ENCODE assay signal across 25 mouse cellular contexts in genomic region chr6:37597088-37597487, GRCm38 (mm10).
A peak's percentile ranks its signal among the peaks of the same experiment; 100 is the strongest.
DNase-seq lines count a peak whose midpoint lies in the region; ATAC-seq and TF ChIP-seq lines count a peak whose summit lies in the region.
"Had no signal": no experiment of that assay in that cellular context is flagged by ENCODE, and none has a peak within 500 bp of the region (broad histone marks: within the 10 kb centered on the region; RNA-seq: fewer than 3 reads in every experiment).

No protein-coding gene starts in this region.

- TF ChIP-seq POLR2A in kidney, adult 2 months (IDR thresholded peaks at IDR 0.05; ENCODE audit: low read depth, low read length), result no peak
- no peak for TF ChIP-seq POLR2A in myocyte (IDR thresholded peaks at IDR 0.05; ENCODE audit: insufficient read length, low read depth)

- H3K36me3 ChIP-seq in kidney, adult 2 months (ENCODE audit: control insufficient read depth, insufficient read depth, low read length), result no peaks in the 10 kb centered on the region
- H3K36me3 ChIP-seq in kidney, embryonic 16.5 days (ENCODE audit: insufficient read depth, low read length), result no peaks in the 10 kb centered on the region
- H3K36me3 ChIP-seq in lung, embryonic 14.5 days (ENCODE audit: insufficient read depth), result no peaks in the 10 kb centered on the region
- no peaks in the 10 kb centered on the region for H3K36me3 ChIP-seq in myocyte (ENCODE audit: control insufficient read depth, insufficient read depth)
- H3K36me3 ChIP-seq in stomach, postnatal 0 days (ENCODE audit: control insufficient read depth, insufficient read depth, low read length), result no peaks in the 10 kb centered on the region
- H3K36me3 ChIP-seq: embryonic facial prominence, embryonic 10.5 days; embryonic facial prominence, embryonic 15.5 days; heart, embryonic 12.5 days; hindbrain, embryonic 13.5 days; midbrain, embryonic 10.5 days; midbrain, embryonic 15.5 days had no signal

- no peaks in the 10 kb centered on the region for H3K27me3 ChIP-seq in kidney, adult 2 months (replicated peaks; ENCODE audit: control insufficient read depth, insufficient read depth, low read length)
- no peaks in the 10 kb centered on the region for H3K27me3 ChIP-seq in kidney, embryonic 16.5 days (ENCODE audit: insufficient read depth, low read length)
- no peaks in the 10 kb centered on the region for H3K27me3 ChIP-seq in lung, embryonic 14.5 days (ENCODE audit: insufficient read depth, low read length)
- no peaks in the 10 kb centered on the region for H3K27me3 ChIP-seq in myocyte (ENCODE audit: control insufficient read depth, insufficient read depth, insufficient read length)
- no peaks in the 10 kb centered on the region for H3K27me3 ChIP-seq in stomach, postnatal 0 days (ENCODE audit: control insufficient read depth, insufficient read depth, low read length)
- H3K27me3 ChIP-seq: embryonic facial prominence, embryonic 15.5 days; heart, embryonic 12.5 days; hindbrain, embryonic 13.5 days; midbrain, embryonic 15.5 days had no signal

- peak overlapping the region; percentile 76; the same call in 1 of the 2 replicates for H3K27ac ChIP-seq in kidney, adult 2 months (ENCODE audit: insufficient read depth, low read depth, low read length)
- H3K27ac ChIP-seq in kidney, embryonic 16.5 days (ENCODE audit: low read length), result no peak overlapping the region
- H3K27ac ChIP-seq in lung, embryonic 14.5 days (ENCODE audit: low read depth), result no peak overlapping the region
- H3K27ac ChIP-seq in stomach, postnatal 0 days (replicated peaks), result no peak overlapping the region
- H3K27ac ChIP-seq: embryonic facial prominence, embryonic 10.5 days; embryonic facial prominence, embryonic 15.5 days; heart, adult 2 months; hindbrain, embryonic 13.5 days; liver, embryonic 14.5 days; midbrain, embryonic 10.5 days; midbrain, embryonic 15.5 days had no signal

- peak; percentile 34 for DNase-seq in kidney, adult 2 months
- peak; percentile 22 for DNase-seq in lung, embryonic 14.5 days
- no peak for DNase-seq in lung, postnatal 14 days
- no peak for DNase-seq in stomach, postnatal 0 days (ENCODE audit: low spot score)
- DNase-seq in layer of hippocampus, postnatal 36 days, result no peak
- DNase-seq: adrenal gland, postnatal 36 days; cerebellum, adult 8-10 months; cerebellum, postnatal 25 days; heart, adult 2 months; heart, postnatal 4 days; kidney, postnatal 10 days; thymus, adult 18-20 months; thymus, postnatal 25 days had no signal

- no peak for ATAC-seq in kidney, embryonic 16.5 days (ENCODE audit: low FRiP score, low TSS enrichment)
- no peak for ATAC-seq in lung, embryonic 14.5 days (ENCODE audit: insufficient read depth)
- ATAC-seq in stomach, postnatal 0 days (ENCODE audit: low FRiP score, low TSS enrichment), result peak; percentile 73
- ATAC-seq in erythroblast, adult 5-6 weeks (replicated peaks; ENCODE audit: low FRiP score, poor library complexity, severe bottlenecking), result no peak
- ATAC-seq: CD4-positive, CD25-positive, alpha-beta regulatory T cell, adult 4 months; forebrain, embryonic 14.5 days; midbrain, embryonic 15.5 days had no signal

- WGBS in kidney, adult 2 months, result 37% methylated on average over 2 of the region's 2 CpGs
- WGBS in kidney, embryonic 16.5 days, result 20% methylated on average over 2 of the region's 2 CpGs
- 34% methylated on average over 2 of the region's 2 CpGs for WGBS in lung, embryonic 14.5 days
- 33% methylated on average over 2 of the region's 2 CpGs for WGBS in stomach, postnatal 0 days

- H3K9ac ChIP-seq in kidney, embryonic 16.5 days (replicated peaks; ENCODE audit: low read length), result no peak overlapping the region
- no peak overlapping the region for H3K9ac ChIP-seq in lung, embryonic 14.5 days
- H3K9ac ChIP-seq in stomach, postnatal 0 days (ENCODE audit: low read length), result no peak overlapping the region
- H3K9ac ChIP-seq: embryonic facial prominence, embryonic 15.5 days; heart, embryonic 12.5 days; hindbrain, embryonic 13.5 days; liver, embryonic 14.5 days; midbrain, embryonic 15.5 days had no signal

- H3K4me1 ChIP-seq in kidney, adult 2 months (ENCODE audit: control insufficient read depth, insufficient read depth, low read length), result peaks cover 8% of the 10 kb centered on the region; the same call in 1 of the 2 replicates
- peaks cover 14% of the 10 kb centered on the region for H3K4me1 ChIP-seq in kidney, embryonic 16.5 days (ENCODE audit: insufficient read depth, low read length)
- peaks cover 2% of the 10 kb centered on the region; the same call in 1 of the 2 replicates for H3K4me1 ChIP-seq in lung, embryonic 14.5 days (ENCODE audit: insufficient read depth)
- no peaks in the 10 kb centered on the region for H3K4me1 ChIP-seq in stomach, postnatal 0 days (replicated peaks; ENCODE audit: control insufficient read depth, insufficient read depth)
- H3K4me1 ChIP-seq: embryonic facial prominence, embryonic 15.5 days had no signal

- no peaks in the 10 kb centered on the region for H3K79me2 ChIP-seq in myocyte (ENCODE audit: control insufficient read depth, insufficient read depth)

- no peak for TF ChIP-seq EP300 in stomach, postnatal 0 days (optimal IDR thresholded peaks at IDR 0.05)

- H3ac ChIP-seq in myocyte (ENCODE audit: control insufficient read depth, insufficient read length), result no peak overlapping the region

- TF ChIP-seq CTCF in kidney, adult 2 months (conservative IDR thresholded peaks at IDR 0.05; ENCODE audit: insufficient read depth, insufficient read length, low read depth, low read length), result no peak
- no peak for TF ChIP-seq CTCF in lung, embryonic 14.5 days (IDR thresholded peaks at IDR 0.05; ENCODE audit: low read depth)
- TF ChIP-seq CTCF in stomach, postnatal 0 days (IDR thresholded peaks at IDR 0.05; ENCODE audit: low read depth), result no peak

- H3K4me2 ChIP-seq in kidney, embryonic 16.5 days (replicated peaks; ENCODE audit: low read depth, low read length), result no peak overlapping the region
- no peak overlapping the region for H3K4me2 ChIP-seq in lung, embryonic 14.5 days
- peak overlapping the region; percentile 2 for H3K4me2 ChIP-seq in myocyte (ENCODE audit: low read depth)
- H3K4me2 ChIP-seq in stomach, postnatal 0 days (replicated peaks; ENCODE audit: low read depth), result no peak overlapping the region
- H3K4me2 ChIP-seq: embryonic facial prominence, embryonic 15.5 days; heart, embryonic 12.5 days; hindbrain, embryonic 13.5 days; midbrain, embryonic 15.5 days had no signal

- no peaks in the 10 kb centered on the region for H3K9me3 ChIP-seq in kidney, embryonic 16.5 days (ENCODE audit: low read length)
- H3K9me3 ChIP-seq in lung, embryonic 14.5 days (ENCODE audit: low read depth, low read length), result no peaks in the 10 kb centered on the region
- no peaks in the 10 kb centered on the region for H3K9me3 ChIP-seq in stomach, postnatal 0 days (ENCODE audit: control insufficient read depth, low read length)
- H3K9me3 ChIP-seq: embryonic facial prominence, embryonic 10.5 days; embryonic facial prominence, embryonic 15.5 days; heart, embryonic 12.5 days; hindbrain, embryonic 13.5 days; midbrain, embryonic 10.5 days; midbrain, embryonic 15.5 days had no signal

- no peak overlapping the region for H3K4me3 ChIP-seq in kidney, adult 2 months (ENCODE audit: insufficient read depth, low read depth, low read length)
- no peak overlapping the region for H3K4me3 ChIP-seq in kidney, embryonic 16.5 days (ENCODE audit: low read length)
- H3K4me3 ChIP-seq in lung, embryonic 14.5 days (ENCODE audit: low read depth, low read length), result no peak overlapping the region
- no peak overlapping the region for H3K4me3 ChIP-seq in myocyte
- no peak overlapping the region for H3K4me3 ChIP-seq in stomach, postnatal 0 days (ENCODE audit: low read depth, low read length)
- H3K4me3 ChIP-seq: embryonic facial prominence, embryonic 10.5 days; embryonic facial prominence, embryonic 15.5 days; heart, adult 2 months; heart, embryonic 12.5 days; hindbrain, embryonic 13.5 days; midbrain, embryonic 10.5 days; midbrain, embryonic 15.5 days had no signal

TF ChIP-seq in myocyte, 11 proteins besides CTCF, POLR2A, EP300 and RAD21:
- TF ChIP-seq TCF3 (IDR thresholded peaks at IDR 0.05; ENCODE audit: insufficient read length, low read depth), result no peak
- TF ChIP-seq SRF (IDR thresholded peaks at IDR 0.05; ENCODE audit: control insufficient read depth, insufficient read length, low read depth), result no peak
- TF ChIP-seq MAX (IDR thresholded peaks at IDR 0.05; ENCODE audit: low read depth), result no peak
- no peak for TF ChIP-seq REST (IDR thresholded peaks at IDR 0.05; ENCODE audit: insufficient read depth, insufficient read length)
- no peak for TF ChIP-seq MYOD1 (IDR thresholded peaks at IDR 0.05; ENCODE audit: control insufficient read depth in 1 of 3, insufficient read length in 2 of 3, low read depth in 2 of 3)
- no peak for TF ChIP-seq USF1 (IDR thresholded peaks at IDR 0.05; ENCODE audit: low read depth)
- TF ChIP-seq POLR2AphosphoS2 (IDR thresholded peaks at IDR 0.05; ENCODE audit: insufficient read length, low read depth), result no peak
- TF ChIP-seq E2F4 (IDR thresholded peaks at IDR 0.05; ENCODE audit: insufficient read depth), result no peak
- no peak for TF ChIP-seq MYOG (IDR thresholded peaks at IDR 0.05; ENCODE audit: control insufficient read depth in 1 of 3, insufficient read depth in 1 of 3, insufficient read length in 2 of 3, low read depth in 2 of 3)
- TF ChIP-seq CEBPB (IDR thresholded peaks at IDR 0.05; ENCODE audit: insufficient read depth, poor library complexity, severe bottlenecking), result no peak
- no peak for TF ChIP-seq TCF12 (IDR thresholded peaks at IDR 0.05; ENCODE audit: insufficient read depth, poor library complexity, severe bottlenecking)

Comparison
In these comparisons a context has a peak if more than half of its experiments do, and no peak if none do; other contexts are left out.
1. DNase-seq: peak in kidney, adult 2 months (single experiment) and lung, embryonic 14.5 days (single experiment); none in lung, postnatal 14 days (single experiment), stomach, postnatal 0 days (single experiment) and layer of hippocampus, postnatal 36 days (0 of 2).